Mouse (Mus musculus) frontal cortex, adult (tissue): Measurements from ENCODE around the gene Taar7f.
A peak's percentile ranks its signal among the peaks of the same experiment; 100 is the strongest.
"Not testable (repeated sequence)": the region's sequence is repeated elsewhere in the genome, so short reads cannot be mapped to it uniquely, and the experiment has no call there.

ENCODE experiments used
- ATAC-seq: cut with Nextera tagmentation; 2 replicates; pipeline ENCODE4 v1.9.2; 2017; ENCODE audit warnings: mild to moderate bottlenecking, moderate library complexity, mixed read lengths; ENCODE audit not compliant: low TSS enrichment

The Taar7f gene

GRCm38 (mm10) chr10:24049210-24049609 lies at the start of gene Taar7f:
Taar7f (plus strand) TSS chr10:24049510.
- ATAC-seq: no peak

GRCm38 (mm10) chr10:23999639-24000038 lies 49.7 kb upstream of the Taar7f start, which contains the start of gene Taar7b:
Taar7b (plus strand) TSS chr10:23999939.
- no peak for ATAC-seq

- ATAC-seq: no peak; the same call in 1 of the 2 replicates
Observed at GRCm38 (mm10) chr10:24006442-24006841, 42.9 kb upstream of the Taar7f start.

- no peak for ATAC-seq
Observed at GRCm38 (mm10) chr10:24007034-24007433, 42.3 kb upstream of the Taar7f start.

GRCm38 (mm10) chr10:24008143-24008542 lies 41.2 kb upstream of the Taar7f start:
- ATAC-seq: no peak

- ATAC-seq: no peak
Observed at GRCm38 (mm10) chr10:24026922-24027321, 22.4 kb upstream of the Taar7f start, which contains the start of gene Taar7d. Taar7d (plus strand) TSS chr10:24027222.

GRCm38 (mm10) chr10:24031347-24031746 lies 18.0 kb upstream of the Taar7f start:
- ATAC-seq: no peak

- ATAC-seq: no peak
Observed at GRCm38 (mm10) chr10:24037314-24037713, 12.0 kb upstream of the Taar7f start, which contains the start of gene Taar7e. Taar7e (plus strand) TSS chr10:24037614.

- no peak for ATAC-seq
Observed at GRCm38 (mm10) chr10:24040120-24040869, 9.0 kb upstream of the Taar7f start.

- ATAC-seq: no peak
Observed at GRCm38 (mm10) chr10:24052039-24052438, 2.7 kb downstream of the Taar7f start.

GRCm38 (mm10) chr10:24058986-24059385 lies 9.7 kb downstream of the Taar7f start:
- no peak for ATAC-seq

- ATAC-seq: not testable (repeated sequence)
Observed at GRCm38 (mm10) chr10:24074751-24075150, 25.4 kb downstream of the Taar7f start.

- ATAC-seq: not testable (repeated sequence)
Observed at GRCm38 (mm10) chr10:24076200-24076599, 26.9 kb downstream of the Taar7f start, which contains the start of gene Taar8a. Taar8a (plus strand) TSS chr10:24076500.

- peak; percentile 95 for ATAC-seq
Observed at GRCm38 (mm10) chr10:24080166-24080565, 30.9 kb downstream of the Taar7f start.

- no peak for ATAC-seq
Observed at GRCm38 (mm10) chr10:24085936-24086335, 36.6 kb downstream of the Taar7f start.

GRCm38 (mm10) chr10:24086555-24086954 lies 37.2 kb downstream of the Taar7f start:
- ATAC-seq: no peak

GRCm38 (mm10) chr10:24087168-24087567 lies 37.9 kb downstream of the Taar7f start:
- ATAC-seq: no peak

- ATAC-seq: no peak
Observed at GRCm38 (mm10) chr10:24092194-24092593, 42.9 kb downstream of the Taar7f start, which contains the start of gene Taar8b. Taar8b (minus strand) TSS chr10:24092294.

GRCm38 (mm10) chr10:24097010-24097409 lies 47.7 kb downstream of the Taar7f start:
- ATAC-seq: not testable (repeated sequence)
